Mouse (Mus musculus) T-helper 2 cell (primary cell): ENCODE measurements around the gene Ces2a.

Source experiments
- in situ Hi-C: fragments of 300-600 bp; cut with MboI, MseI; formaldehyde crosslinking; loops from one replicate; pipeline ENCODE4 v1.15.1; 2025; ENCODE audit warnings: high pct_unique_total_duplicates

Ces2a gene

DNA sequence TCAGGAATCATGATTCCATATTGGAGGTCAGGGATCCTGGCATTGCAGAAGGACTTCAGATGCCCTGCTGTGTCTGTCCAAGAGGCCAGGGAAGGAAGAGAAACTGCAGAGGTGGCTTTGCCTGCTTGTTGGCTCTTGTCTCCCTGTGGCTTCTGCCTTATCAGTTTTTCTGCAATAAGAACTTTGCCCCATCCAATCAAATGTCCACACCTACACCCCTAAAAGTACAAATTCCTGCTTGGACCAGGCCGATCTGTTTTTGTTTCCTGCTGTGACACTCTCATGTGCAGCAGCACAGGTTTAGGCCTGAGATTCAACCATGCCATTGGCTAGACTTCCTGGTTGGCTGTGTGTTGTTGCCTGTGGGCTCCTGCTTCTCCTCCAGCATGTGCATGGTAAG lies at the start of gene Ces2a:
TSS of gene Ces2a (plus strand) at position 251 of the 400 bp plus-strand sequence.
- in situ Hi-C loops: no loop called here

GRCm38 (mm10) chr8:104688433-104688832 lies 45.4 kb upstream of the Ces2a start:
- in situ Hi-C loops: no loop called here

GRCm38 (mm10) chr8:104698556-104698955 lies 35.2 kb upstream of the Ces2a start:
- in situ Hi-C loops: no loop called here

- in situ Hi-C loops: no loop called here
Observed at GRCm38 (mm10) chr8:104701900-104702299, 31.9 kb upstream of the Ces2a start.

- in situ Hi-C loops: no loop called here
Observed at GRCm38 (mm10) chr8:104721166-104721565, 12.6 kb upstream of the Ces2a start.

GRCm38 (mm10) chr8:104731451-104731850 lies 2.4 kb upstream of the Ces2a start:
- in situ Hi-C loops: no loop called here

- in situ Hi-C loops: no loop called here
Observed at GRCm38 (mm10) chr8:104731969-104732368, 1.8 kb upstream of the Ces2a start.

DNA sequence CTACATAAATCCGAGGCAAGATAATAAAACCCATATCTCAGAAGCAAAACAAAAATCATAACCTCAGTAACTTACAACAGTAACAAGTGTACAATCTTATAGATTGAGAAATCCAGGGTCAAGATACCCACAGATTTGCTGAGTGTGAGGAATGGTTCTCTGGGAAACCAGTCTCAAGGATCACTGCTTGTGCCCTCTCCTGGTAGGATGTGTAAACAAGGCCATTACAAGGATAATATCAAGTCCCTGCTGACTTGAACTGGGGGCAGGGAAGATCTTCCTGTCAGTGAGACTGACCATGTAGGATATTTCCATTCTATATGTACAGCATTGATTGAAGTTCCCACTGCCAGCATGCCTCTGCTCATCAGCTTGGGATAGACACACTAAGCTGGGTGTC lies 8.2 kb downstream of the Ces2a start:
- in situ Hi-C loops: loop anchor here (5.0 kb wide), 1 partner anchor 65 kb away; no protein-coding TSS in a partner anchor

DNA sequence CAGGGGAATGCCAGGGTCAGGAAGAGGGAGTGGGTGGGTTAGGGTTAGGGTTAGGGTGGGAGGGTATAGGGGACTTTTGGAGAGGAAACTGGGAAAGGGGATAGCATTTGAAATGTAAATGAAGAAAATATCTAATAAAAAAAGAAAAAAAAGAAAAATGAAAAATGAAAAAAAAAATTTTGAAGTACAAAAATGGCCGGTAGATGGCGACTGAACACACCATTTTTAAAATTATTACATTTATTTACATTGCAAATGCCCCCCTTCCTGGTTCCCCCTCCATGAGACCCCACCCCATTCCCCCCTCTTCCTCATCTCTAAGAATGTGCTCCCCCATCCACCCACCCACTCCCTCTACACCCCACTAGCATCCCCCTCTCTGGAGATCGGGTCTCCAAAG lies 9.6 kb downstream of the Ces2a start:
- in situ Hi-C loops: loop anchor here (5.0 kb wide), 1 partner anchor 66 kb away; no protein-coding TSS in a partner anchor

GRCm38 (mm10) chr8:104752818-104753217 lies 19.0 kb downstream of the Ces2a start:
- in situ Hi-C loops: loop anchor here (25.0 kb wide), 1 partner anchor 791 kb away; no protein-coding TSS in a partner anchor

DNA sequence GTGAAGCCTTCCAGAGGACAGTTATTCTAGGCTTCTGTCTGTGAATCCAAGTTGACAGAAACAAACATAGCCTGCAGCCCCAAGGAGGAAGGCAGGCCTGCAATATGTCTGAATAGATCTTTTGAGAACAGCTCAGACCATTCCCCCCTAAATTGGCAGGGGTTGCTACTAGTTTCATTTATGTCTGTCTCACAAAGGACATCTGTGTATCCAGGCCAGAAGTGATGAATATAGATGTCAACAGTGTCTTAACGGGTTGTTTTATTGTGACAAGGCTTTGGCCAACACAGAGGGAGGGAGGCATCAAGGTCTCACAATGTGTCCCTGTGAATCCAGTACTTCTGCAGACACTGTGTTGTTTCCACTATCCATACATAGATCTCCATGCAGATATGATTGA lies 23.8 kb downstream of the Ces2a start:
- in situ Hi-C loops: loop anchor here (25.0 kb wide), 1 partner anchor 795 kb away; no protein-coding TSS in a partner anchor

DNA sequence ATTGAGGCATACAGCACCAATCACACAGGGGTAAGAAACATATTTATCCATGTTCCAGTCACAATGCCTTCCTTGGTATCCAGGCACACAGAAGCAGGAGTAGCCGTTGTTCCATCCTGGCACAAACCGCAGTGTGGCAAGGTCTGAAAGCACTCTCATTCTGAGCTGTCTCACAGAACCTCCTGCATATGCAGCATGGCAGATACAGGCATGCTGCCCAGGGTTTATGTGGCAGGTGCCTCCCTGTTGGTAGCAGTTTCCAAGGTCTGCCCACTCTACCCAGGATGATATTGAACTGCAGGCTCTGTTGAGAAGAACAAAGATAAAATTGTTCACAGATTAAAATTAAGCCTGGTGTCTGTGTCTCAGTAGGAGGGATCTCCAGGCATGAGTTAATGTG lies 24.4 kb downstream of the Ces2a start:
- in situ Hi-C loops: loop anchor here (25.0 kb wide), 1 partner anchor 796 kb away; no protein-coding TSS in a partner anchor

GRCm38 (mm10) chr8:104761126-104761525 lies 27.3 kb downstream of the Ces2a start:
- in situ Hi-C loops: loop anchor here (10.0 to 25.0 kb wide), 2 partner anchors 54 to 799 kb away; no protein-coding TSS in a partner anchor

GRCm38 (mm10) chr8:104766485-104766884 lies 32.7 kb downstream of the Ces2a start:
- in situ Hi-C loops: loop anchor here (10.0 to 25.0 kb wide), 2 partner anchors 48 to 804 kb away; no protein-coding TSS in a partner anchor

DNA sequence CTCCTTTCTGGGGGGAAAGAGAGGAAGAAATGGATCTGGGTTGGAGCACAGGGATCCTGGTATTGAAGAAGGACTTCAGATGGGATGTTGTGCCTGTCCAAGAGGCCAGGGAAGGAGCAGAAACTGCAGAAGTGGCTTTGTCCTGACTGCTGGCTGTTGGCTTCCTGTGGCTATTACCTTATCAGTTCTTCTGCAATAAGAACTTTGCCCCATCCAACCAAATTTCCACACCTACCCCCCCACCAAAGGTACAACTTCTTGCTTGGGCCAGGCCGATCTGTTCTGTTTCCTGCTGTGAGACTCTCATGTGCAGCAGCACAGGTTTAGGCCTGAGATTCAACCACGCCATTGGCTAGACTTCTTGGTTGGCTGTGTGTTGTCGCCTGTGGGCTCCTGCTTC lies 36.6 kb downstream of the Ces2a start:
- in situ Hi-C loops: loop anchor here (25.0 kb wide), 1 partner anchor 808 kb away; no protein-coding TSS in a partner anchor

DNA sequence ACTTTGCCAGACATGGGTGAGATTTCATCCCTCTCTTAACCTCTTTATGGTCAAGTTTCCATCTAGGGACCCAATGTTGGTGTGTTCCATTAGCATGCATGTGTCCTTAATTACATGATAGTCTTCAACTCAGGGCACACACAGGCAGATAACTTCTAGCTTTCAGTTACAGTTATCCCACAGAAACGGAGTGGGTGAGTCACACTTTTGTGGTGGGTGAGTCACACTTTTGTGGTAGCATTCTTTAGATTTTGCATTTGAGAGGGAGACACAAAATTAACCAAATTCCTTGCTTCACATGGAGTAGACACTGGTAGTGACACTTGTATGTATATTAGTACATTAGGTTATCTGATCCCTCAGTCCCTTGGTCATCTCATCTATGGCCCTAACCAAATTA lies 53.2 kb downstream of the Ces2a start:
- in situ Hi-C loops: no loop called here

DNA sequence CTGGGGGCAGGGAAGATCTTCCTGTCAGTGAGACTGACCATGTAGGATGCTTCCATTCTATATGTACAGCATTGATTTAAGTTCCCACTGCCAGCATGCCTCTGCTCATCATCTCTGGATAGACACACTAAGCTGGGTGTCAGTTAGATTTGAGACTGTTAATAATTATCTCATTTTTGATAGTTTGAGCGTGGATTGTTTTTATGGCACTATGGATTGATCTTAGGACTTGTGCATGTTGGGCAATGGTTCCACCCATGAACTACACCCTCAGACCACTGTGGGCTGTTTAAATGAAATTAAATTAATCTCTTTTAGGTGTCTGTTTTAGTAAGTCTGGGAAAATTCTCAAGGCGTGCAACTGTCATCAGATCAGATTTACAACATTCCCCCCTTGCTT lies 55.1 kb downstream of the Ces2a start:
- in situ Hi-C loops: no loop called here

DNA sequence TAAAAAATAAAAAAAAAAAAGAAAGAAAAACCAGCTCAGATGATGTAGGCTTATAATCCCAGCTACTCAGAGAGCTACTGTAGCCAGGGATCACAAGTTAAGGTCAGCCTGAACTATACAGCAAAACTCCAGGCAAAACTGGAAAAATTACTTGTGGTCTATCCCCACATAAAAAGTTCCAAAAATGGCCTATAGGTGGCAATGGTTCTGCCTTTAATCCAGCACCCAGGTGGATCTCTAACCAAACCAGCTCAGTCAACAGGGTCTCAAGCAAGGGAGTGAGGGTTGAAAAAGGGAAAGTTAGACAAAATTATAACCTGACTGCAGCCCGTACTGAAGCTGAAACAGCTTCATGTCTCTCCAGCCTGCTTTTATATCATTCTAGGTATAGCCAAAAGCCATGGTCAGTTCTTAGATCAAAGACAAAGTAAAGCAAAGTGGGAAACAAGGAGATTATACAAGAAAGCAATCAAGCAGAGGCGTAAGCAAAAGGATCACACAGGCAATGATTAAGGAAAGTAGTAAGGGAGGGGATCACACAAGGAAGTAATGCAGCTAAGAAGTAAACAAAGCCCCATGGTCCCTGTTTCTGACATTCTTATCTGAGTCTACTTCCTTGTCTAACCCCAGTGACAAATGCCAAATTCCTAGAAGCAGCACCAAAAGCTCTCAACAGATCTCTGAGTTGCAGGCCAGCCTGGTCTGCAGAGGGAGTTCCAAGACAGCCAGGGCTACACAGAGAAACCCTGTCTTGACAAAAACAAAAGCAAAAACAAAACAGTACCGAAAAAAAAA lies 56.3 kb downstream of the Ces2a start:
- in situ Hi-C loops: no loop called here
